Mouse (Mus musculus) heart, postnatal 0 days (tissue): ENCODE data around the gene Rps6. TPM values are rescaled to one million over a fixed set of nuclear protein-coding genes. Genes with fewer than 3 reads are reported as not detected.

ENCODE experiments used
- ATAC-seq: fragments of 200-750 bp; cut with Nextera tagmentation; 2 replicates; pipeline ENCODE4 v1.8.0; 2017; ENCODE audit warnings: low read depth, moderate number of reproducible peaks, moderate library complexity; ENCODE audit not compliant: insufficient read depth
- DNase-seq: peaks from one replicate; pipeline ENCODE4 v3.0.0-alpha.2; 2016; ENCODE audit warnings: low spot score
- H3K27ac ChIP-seq: fragments of 300-500 bp; sonication (generic); 2 replicates; pipeline ENCODE4 v1.5.1; 2014; ENCODE audit warnings: low read depth, mild to moderate bottlenecking
- H3K27me3 ChIP-seq: fragments of 300-500 bp; sonication (generic); 2 replicates; pipeline ENCODE4 v1.6.1; 2014; ENCODE audit warnings: low read length, mixed read lengths; ENCODE audit not compliant: control insufficient read depth, insufficient read depth
- H3K36me3 ChIP-seq: fragments of 300-500 bp; sonication (generic); replicated peaks from 2 replicates; pipeline ENCODE4 v1.6.1; 2014; ENCODE audit warnings: low read length, mixed read lengths; ENCODE audit not compliant: control insufficient read depth, insufficient read depth
- H3K4me1 ChIP-seq: fragments of 300-500 bp; sonication (generic); 2 replicates; pipeline ENCODE4 v1.6.1; 2014; ENCODE audit warnings: antibody characterized with exemption; ENCODE audit not compliant: control insufficient read depth, insufficient read depth
- H3K4me2 ChIP-seq: fragments of 300-500 bp; sonication (generic); 2 replicates; pipeline ENCODE4 v1.6.1; 2014; ENCODE audit warnings: low read depth, mild to moderate bottlenecking, low read length, moderate library complexity
- H3K4me3 ChIP-seq: fragments of 300-500 bp; sonication (generic); 2 replicates; pipeline ENCODE4 v1.5.1; 2014; ENCODE audit warnings: low read depth, low read length
- H3K9ac ChIP-seq: fragments of 300-500 bp; sonication (generic); replicated peaks from 2 replicates; pipeline ENCODE4 v1.6.1; 2014; ENCODE audit warnings: low read depth, low read length, mixed read lengths
- H3K9me3 ChIP-seq: fragments of 300-500 bp; sonication (generic); replicated peaks from 2 replicates; pipeline ENCODE4 v1.6.1; 2016; ENCODE audit warnings: low read length; ENCODE audit not compliant: control insufficient read depth
- CTCF ChIP-seq: IDR thresholded peaks from 2 replicates; pipeline ENCODE4 v1.5.1; 2016; ENCODE audit warnings: antibody characterized with exemption, control low read depth, low read depth
- EP300 ChIP-seq: IDR thresholded peaks from 2 replicates; pipeline ENCODE4 v1.6.1; 2016; ENCODE audit warnings: antibody characterized with exemption, low read depth
- WGBS: fragments of 180-500 bp; shearing (Covaris S2); extraction: QIAGEN DNeasy Blood & Tissue Kit; methylation state at CpG from one replicate; pipeline ENCODE4 v1.1.7; 2014; 5-methylcytosine and 5-hydroxymethylcytosine counted together
- polyA plus RNA-seq: library from polyadenylated mRNA; unstranded; fragments of >200 nt; fragmentation: Nextera tagmentation; extraction: Ambion mirVana; gene quantifications from 2 replicates; pipeline ENCODE4 v1.2.1, GENCODE M21; 2015
- total RNA-seq: library from RNA; depleted of rRNA; stranded (reverse); fragments of >200 nt; gene quantifications from 2 replicates; pipeline ENCODE4 v1.2.3, GENCODE M21; 2014; ENCODE audit warnings: low replicate concordance

Gene Rps6
- total and polyA plus RNA-seq, 2 experiments from 2014 or later, result 324 to 1,057 TPM

- H3K9me3 ChIP-seq, result no peaks in the 10 kb centered on the region
- no peak for ATAC-seq
- DNase-seq, result no peak
- H3K27ac ChIP-seq, result no peak overlapping the region
- H3K9ac ChIP-seq, result no peak overlapping the region
- TF ChIP-seq EP300, result no peak
- TF ChIP-seq CTCF, result no peak
- WGBS, result 45% methylated on average over 2 of the region's 2 CpGs
- H3K4me2 ChIP-seq, result no peak overlapping the region
- H3K4me1 ChIP-seq, result peaks cover 3% of the 10 kb centered on the region; the same call in 1 of the 2 replicates
- H3K27me3 ChIP-seq, result no peaks in the 10 kb centered on the region
- no peak overlapping the region for H3K4me3 ChIP-seq
- H3K36me3 ChIP-seq, result no peaks in the 10 kb centered on the region
These were observed 25.2 kb upstream of the Rps6 start for GRCm38 (mm10) chr4:86882413-86882812.

- H3K36me3 ChIP-seq, result no peaks in the 10 kb centered on the region
- no peak overlapping the region for H3K4me3 ChIP-seq
- no peaks in the 10 kb centered on the region for H3K9me3 ChIP-seq
- no peak overlapping the region for H3K27ac ChIP-seq
- H3K4me1 ChIP-seq, result peaks cover 3% of the 10 kb centered on the region; the same call in 1 of the 2 replicates
- 83% methylated on average over 4 of the region's 4 CpGs for WGBS
- H3K4me2 ChIP-seq, result no peak overlapping the region
- DNase-seq, result no peak
- TF ChIP-seq EP300 (no peak), CTCF (no peak)
- no peak overlapping the region for H3K9ac ChIP-seq
- H3K27me3 ChIP-seq, result no peaks in the 10 kb centered on the region
- ATAC-seq, result no peak
These were observed 24.0 kb upstream of the Rps6 start for GRCm38 (mm10) chr4:86881178-86881577.

GRCm38 (mm10) chr4:86879477-86879876, 22.3 kb upstream of the Rps6 start:
- ATAC-seq (no peak), DNase-seq (no peak)
- no peaks in the 10 kb centered on the region for H3K9me3 ChIP-seq
- WGBS, result 39% methylated on average over 2 of the region's 2 CpGs
- H3K4me3 ChIP-seq, result no peak overlapping the region
- no peak overlapping the region for H3K4me2 ChIP-seq
- no peak overlapping the region for H3K27ac ChIP-seq
- TF ChIP-seq CTCF, result no peak
- TF ChIP-seq EP300, result no peak
- H3K9ac ChIP-seq, result no peak overlapping the region
- peaks cover 3% of the 10 kb centered on the region; the same call in 1 of the 2 replicates for H3K4me1 ChIP-seq
- H3K36me3 ChIP-seq, result no peaks in the 10 kb centered on the region
- H3K27me3 ChIP-seq, result no peaks in the 10 kb centered on the region

GRCm38 (mm10) chr4:86874146-86874847, 17.1 kb upstream of the Rps6 start, which contains the start of gene Acer2:
Acer2 (plus strand) TSS chr4:86874396.
- under 1% methylated on average over 58 of the region's 60 CpGs for WGBS
- H3K27me3 ChIP-seq, result no peaks in the 10 kb centered on the region
- H3K4me3 ChIP-seq, result peak within 1 kb of the TSS; percentile 84
- no peaks in the 10 kb centered on the region for H3K4me1 ChIP-seq
- H3K4me2 ChIP-seq, result peak within 1 kb of the TSS; percentile 96
- H3K36me3 ChIP-seq, result no peaks in the 10 kb centered on the region
- no peak for TF ChIP-seq CTCF
- no peak for TF ChIP-seq EP300
- H3K9ac ChIP-seq, result peak within 1 kb of the TSS; percentile 61
- peak within 1 kb of the TSS; percentile 60 for H3K27ac ChIP-seq
- ATAC-seq (peak; percentile 98), DNase-seq (peak; percentile 89)
- H3K9me3 ChIP-seq, result no peaks in the 10 kb centered on the region

DNA sequence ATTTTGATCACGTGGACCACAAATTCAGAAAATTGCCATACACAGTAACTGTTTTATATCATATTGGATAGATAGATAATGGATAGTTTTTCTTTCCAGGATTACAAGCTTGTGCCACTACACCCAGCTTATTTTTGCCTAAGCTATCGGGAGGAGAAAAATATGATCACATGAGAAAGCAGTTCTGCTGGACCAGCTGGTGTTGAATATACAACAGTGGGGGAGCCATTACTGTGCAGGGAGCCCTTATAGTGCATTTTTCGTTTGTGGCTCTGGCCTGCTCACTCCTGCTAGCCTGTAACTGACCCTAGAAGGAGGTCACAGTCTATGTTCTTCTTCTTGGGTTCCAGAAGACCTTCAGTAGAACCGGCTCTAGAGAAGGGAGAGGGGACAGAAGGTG, 15.9 kb upstream of the Rps6 start:
- WGBS, result 58% methylated on average over 4 of the region's 4 CpGs
- Histone ChIP-seq H3K27ac (no peak overlapping the region), H3K36me3 (no peaks in the 10 kb centered on the region), H3K4me1 (no peaks in the 10 kb centered on the region), H3K4me3 (no peak overlapping the region), H3K27me3 (no peaks in the 10 kb centered on the region), H3K4me2 (no peak overlapping the region), H3K9ac (no peak overlapping the region), H3K9me3 (no peaks in the 10 kb centered on the region)
- ATAC-seq (no peak), DNase-seq (no peak)
- TF ChIP-seq CTCF (no peak), EP300 (no peak)

DNA sequence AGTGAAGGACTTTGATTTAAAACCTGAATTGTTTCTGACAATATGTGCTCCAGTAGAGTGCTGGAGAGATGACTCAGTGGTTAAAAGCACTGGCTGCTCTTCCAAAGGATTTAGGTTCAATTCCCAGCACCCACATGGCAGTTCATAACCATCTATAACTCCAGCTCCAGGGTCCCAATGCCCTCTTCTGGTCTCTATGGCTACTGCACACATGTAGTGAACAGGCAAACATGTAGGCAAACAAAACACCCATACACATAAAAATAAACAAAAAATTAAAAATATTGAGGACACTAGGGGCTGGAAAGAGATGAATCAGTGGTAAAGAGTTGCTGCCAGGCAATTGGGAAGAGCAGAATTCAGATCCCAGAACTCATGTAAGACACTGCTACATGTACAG, 14.8 kb upstream of the Rps6 start:
- ATAC-seq (no peak), DNase-seq (no peak)
- no peak overlapping the region for H3K4me3 ChIP-seq
- TF ChIP-seq EP300, result no peak
- H3K4me2 ChIP-seq, result no peak overlapping the region
- no peaks in the 10 kb centered on the region for H3K27me3 ChIP-seq
- H3K4me1 ChIP-seq, result no peaks in the 10 kb centered on the region
- no peak overlapping the region for H3K27ac ChIP-seq
- no peak overlapping the region for H3K9ac ChIP-seq
- H3K36me3 ChIP-seq, result no peaks in the 10 kb centered on the region
- H3K9me3 ChIP-seq, result no peaks in the 10 kb centered on the region
